Mouse (Mus musculus): ENCODE measurements around the gene Hmox1. TPM values are rescaled to one million over a fixed set of nuclear protein-coding genes. Genes with fewer than 3 reads are reported as not detected.
A peak's percentile ranks its signal among the peaks of the same experiment; 100 is the strongest.

Gene Hmox1
- polyA plus RNA-seq, 1 experiment from 2014 or later: 11.9 TPM

DNA sequence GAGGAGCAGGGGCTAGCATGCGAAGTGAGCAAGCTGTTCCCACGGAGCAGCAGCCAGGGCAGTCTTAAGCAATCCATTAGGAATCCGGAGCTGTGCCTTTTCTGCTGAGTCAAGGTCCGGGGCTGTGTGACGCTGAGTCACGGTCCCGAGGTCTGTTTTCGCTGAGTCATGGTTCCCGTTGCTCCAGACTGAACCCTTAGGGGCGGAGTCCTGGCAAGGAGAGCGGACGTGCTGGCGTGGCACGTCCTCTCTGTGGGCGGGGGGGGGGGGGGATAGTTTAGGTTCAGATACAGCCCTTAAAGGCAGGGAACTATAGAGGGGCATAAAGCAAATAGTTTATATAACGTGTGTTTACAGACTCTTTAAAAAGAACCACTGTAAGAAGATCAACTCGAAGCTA is 9.6 kb upstream of the Hmox1 start:
- Histone ChIP-seq H3K27ac (replicated peaks; ENCODE audit: low read depth, low read length) (no peak overlapping the region), H3K4me2 (ENCODE audit: low read depth, severe bottlenecking) (peak overlapping the region; percentile 33), H3K4me3 (ENCODE audit: low read depth, low read length) (peak overlapping the region; percentile 16; the same call in 1 of the 2 replicates), H3K36me3 (ENCODE audit: control insufficient read depth, insufficient read depth, low read length) (no peaks in the 10 kb centered on the region), H3K9ac (ENCODE audit: low read length) (no peak overlapping the region; the same call in 1 of the 2 replicates), H3K4me1 (ENCODE audit: control insufficient read depth, insufficient read depth, low read length) (no peaks in the 10 kb centered on the region), H3K27me3 (ENCODE audit: control insufficient read depth, insufficient read depth, low read length) (no peaks in the 10 kb centered on the region), H3K9me3 (ENCODE audit: control insufficient read depth, low read length) (no peaks in the 10 kb centered on the region)
- 6% methylated on average over 16 of the region's 17 CpGs for WGBS
- peak; percentile 91 for ATAC-seq (ENCODE audit: insufficient number of reproducible peaks, low FRiP score, low TSS enrichment, low read depth)
- peak; percentile 91 for DNase-seq (ENCODE audit: low spot score)

DNA sequence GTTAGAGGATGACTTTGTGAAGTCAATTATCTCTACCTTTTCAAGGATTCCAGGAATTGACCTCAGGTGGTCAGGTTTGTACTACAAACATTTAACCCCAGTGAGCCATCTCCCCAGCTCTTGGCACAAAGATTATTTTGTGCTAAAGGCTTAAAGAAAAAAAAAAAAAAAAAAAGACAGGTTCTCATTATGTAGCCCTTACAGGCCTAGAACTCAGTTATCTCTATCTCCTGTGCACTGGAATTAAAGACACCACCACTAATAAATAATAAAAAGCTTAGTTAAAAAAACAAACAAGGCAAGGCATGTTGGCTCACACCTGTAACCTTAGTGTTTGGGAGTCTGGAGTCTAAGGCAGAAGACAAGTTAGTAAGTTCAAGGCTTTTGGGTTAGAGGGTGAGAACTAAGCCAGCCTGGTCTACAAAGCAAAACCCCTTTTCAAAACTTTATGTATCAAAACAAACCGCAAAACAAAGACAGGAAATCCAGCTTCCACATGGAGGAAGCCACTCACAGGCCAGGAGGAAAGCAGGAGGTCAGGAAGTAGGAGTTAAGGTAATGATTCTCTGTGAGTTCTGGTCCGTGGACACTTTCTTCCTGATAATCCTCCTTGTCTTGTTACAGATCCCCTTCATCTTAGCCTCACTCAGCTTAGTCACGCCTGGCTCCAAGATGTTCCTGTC is 8.9 kb upstream of the Hmox1 start:
- Histone ChIP-seq H3K27me3 (ENCODE audit: control insufficient read depth, insufficient read depth, low read length) (no peaks in the 10 kb centered on the region), H3K9me3 (ENCODE audit: control insufficient read depth, low read length) (no peaks in the 10 kb centered on the region), H3K9ac (ENCODE audit: low read length) (no peak overlapping the region), H3K36me3 (ENCODE audit: control insufficient read depth, insufficient read depth, low read length) (no peaks in the 10 kb centered on the region), H3K27ac (replicated peaks; ENCODE audit: low read depth, low read length) (no peak overlapping the region), H3K4me3 (ENCODE audit: low read depth, low read length) (no peak overlapping the region), H3K4me2 (ENCODE audit: low read depth, severe bottlenecking) (no peak overlapping the region), H3K4me1 (ENCODE audit: control insufficient read depth, insufficient read depth, low read length) (peaks cover 4% of the 10 kb centered on the region; the same call in 1 of the 2 replicates)
- DNase-seq (ENCODE audit: low spot score): no peak
- ATAC-seq (ENCODE audit: insufficient number of reproducible peaks, low FRiP score, low TSS enrichment, low read depth): no peak
- WGBS: 73% methylated on average over 3 of the region's 3 CpGs

DNA sequence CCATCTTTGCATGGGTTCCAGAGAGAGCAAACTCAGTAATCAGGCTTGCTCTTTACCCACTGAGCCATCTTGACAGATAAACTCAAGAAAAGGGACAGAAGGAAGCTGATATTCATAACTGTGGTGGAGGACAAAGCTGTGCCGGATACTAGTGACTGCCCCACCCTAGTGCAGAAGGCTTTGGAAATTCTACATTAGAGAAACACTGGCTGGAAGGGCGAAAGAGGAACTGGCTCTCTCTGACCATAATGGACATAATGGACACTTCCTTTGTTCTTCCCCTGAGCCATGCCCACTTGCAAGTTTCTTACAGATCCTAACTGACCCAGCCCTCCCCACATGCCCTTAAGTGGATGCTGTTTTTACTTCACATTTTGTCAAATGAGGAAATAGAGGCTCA is 7.4 kb upstream of the Hmox1 start:
- 88% methylated on average over 2 of the region's 2 CpGs for WGBS
- DNase-seq (ENCODE audit: low spot score) (no peak), ATAC-seq (ENCODE audit: insufficient number of reproducible peaks, low FRiP score, low TSS enrichment, low read depth) (no peak)
- Histone ChIP-seq H3K27ac (replicated peaks; ENCODE audit: low read depth, low read length) (no peak overlapping the region), H3K4me2 (ENCODE audit: low read depth, severe bottlenecking) (no peak overlapping the region), H3K9ac (ENCODE audit: low read length) (no peak overlapping the region), H3K4me1 (ENCODE audit: control insufficient read depth, insufficient read depth, low read length) (peaks cover 4% of the 10 kb centered on the region; the same call in 1 of the 2 replicates), H3K4me3 (ENCODE audit: low read depth, low read length) (no peak overlapping the region), H3K36me3 (ENCODE audit: control insufficient read depth, insufficient read depth, low read length) (no peaks in the 10 kb centered on the region), H3K27me3 (ENCODE audit: control insufficient read depth, insufficient read depth, low read length) (no peaks in the 10 kb centered on the region), H3K9me3 (ENCODE audit: control insufficient read depth, low read length) (no peaks in the 10 kb centered on the region)

DNA sequence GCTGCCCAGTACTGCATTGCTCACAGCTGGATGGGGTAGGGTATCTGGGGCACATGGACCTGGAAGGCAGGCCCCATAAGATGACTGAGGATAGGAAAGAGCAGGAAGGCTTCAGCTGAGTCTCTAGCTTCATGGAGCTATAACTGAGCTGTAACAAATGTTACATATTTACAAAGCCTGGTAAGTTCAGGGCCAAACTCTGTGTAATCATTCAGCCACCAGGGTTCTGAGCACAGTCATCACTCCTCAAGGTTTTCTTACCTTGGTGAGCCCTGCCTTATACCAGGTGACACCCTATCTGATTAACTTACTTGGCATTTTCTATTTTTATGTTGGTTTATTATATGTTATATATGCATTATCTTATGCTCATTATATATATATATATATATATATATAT is 6.3 kb upstream of the Hmox1 start:
- Histone ChIP-seq H3K27ac (replicated peaks; ENCODE audit: low read depth, low read length) (no peak overlapping the region), H3K4me2 (ENCODE audit: low read depth, severe bottlenecking) (no peak overlapping the region), H3K36me3 (ENCODE audit: control insufficient read depth, insufficient read depth, low read length) (no peaks in the 10 kb centered on the region), H3K4me1 (ENCODE audit: control insufficient read depth, insufficient read depth, low read length) (peaks cover 4% of the 10 kb centered on the region; the same call in 1 of the 2 replicates), H3K9me3 (ENCODE audit: control insufficient read depth, low read length) (no peaks in the 10 kb centered on the region), H3K4me3 (ENCODE audit: low read depth, low read length) (no peak overlapping the region), H3K27me3 (ENCODE audit: control insufficient read depth, insufficient read depth, low read length) (no peaks in the 10 kb centered on the region), H3K9ac (ENCODE audit: low read length) (no peak overlapping the region)
- ATAC-seq (ENCODE audit: insufficient number of reproducible peaks, low FRiP score, low TSS enrichment, low read depth): no peak
- DNase-seq (ENCODE audit: low spot score): no peak

DNA sequence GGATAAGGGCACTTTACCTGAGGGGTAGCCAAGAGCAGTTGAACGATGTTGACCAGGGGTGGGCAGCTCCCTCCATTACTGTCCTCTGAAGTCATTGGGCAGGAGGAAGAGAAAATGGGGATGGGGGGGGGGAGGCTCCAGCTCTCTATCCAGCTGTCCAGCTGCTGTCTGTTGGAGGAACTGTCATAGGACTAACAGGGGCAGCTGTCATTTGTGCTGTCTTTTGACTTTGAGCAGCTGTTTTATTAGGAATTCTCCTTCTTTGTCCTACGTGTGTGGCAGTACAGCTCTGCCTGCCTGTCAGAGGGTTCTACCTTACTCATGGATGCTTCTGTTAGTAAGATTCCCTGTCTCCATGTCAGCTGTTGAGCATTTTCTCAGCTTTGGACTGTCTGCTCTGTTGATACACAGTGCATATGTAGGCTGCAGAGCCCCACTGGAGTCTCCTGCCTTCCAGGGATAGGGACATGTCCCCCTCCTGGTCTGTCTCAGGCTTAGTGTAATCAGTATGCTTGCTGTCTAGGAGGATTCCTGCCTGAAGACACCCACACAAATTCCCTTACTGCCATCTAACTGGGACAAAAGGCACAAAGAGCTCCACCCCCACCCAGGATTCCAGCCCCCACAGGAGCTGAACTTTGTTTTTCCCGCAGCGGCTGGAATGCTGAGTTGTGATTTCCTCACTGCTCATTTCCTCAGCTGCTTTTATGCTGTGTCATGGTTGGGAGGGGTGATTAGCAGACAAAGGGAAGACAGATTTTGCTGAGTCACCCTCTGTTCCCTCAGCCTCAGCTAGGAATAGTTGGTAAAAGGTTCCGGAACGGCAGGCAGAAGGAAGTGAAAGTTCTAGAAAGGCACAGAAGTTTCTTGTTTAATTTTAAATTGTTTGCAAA is 4.2 kb upstream of the Hmox1 start:
- WGBS: 44% methylated on average over 6 of the region's 6 CpGs
- H3K27ac ChIP-seq (replicated peaks; ENCODE audit: low read depth, low read length): no peak overlapping the region
- H3K4me3 ChIP-seq (ENCODE audit: low read depth, low read length): no peak overlapping the region
- 0 out of 2 replicates have a peak, but pooled peaks have one; percentile 14 for ATAC-seq (ENCODE audit: insufficient number of reproducible peaks, low FRiP score, low TSS enrichment, low read depth)
- H3K36me3 ChIP-seq (ENCODE audit: control insufficient read depth, insufficient read depth, low read length): no peaks in the 10 kb centered on the region
- H3K4me1 ChIP-seq (ENCODE audit: control insufficient read depth, insufficient read depth, low read length): peaks cover 4% of the 10 kb centered on the region; the same call in 1 of the 2 replicates
- H3K9ac ChIP-seq (ENCODE audit: low read length): no peak overlapping the region
- no peak overlapping the region for H3K4me2 ChIP-seq (ENCODE audit: low read depth, severe bottlenecking)
- peak; percentile 71 for DNase-seq (ENCODE audit: low spot score)
- H3K27me3 ChIP-seq (ENCODE audit: control insufficient read depth, insufficient read depth, low read length): no peaks in the 10 kb centered on the region
- no peaks in the 10 kb centered on the region for H3K9me3 ChIP-seq (ENCODE audit: control insufficient read depth, low read length)

DNA sequence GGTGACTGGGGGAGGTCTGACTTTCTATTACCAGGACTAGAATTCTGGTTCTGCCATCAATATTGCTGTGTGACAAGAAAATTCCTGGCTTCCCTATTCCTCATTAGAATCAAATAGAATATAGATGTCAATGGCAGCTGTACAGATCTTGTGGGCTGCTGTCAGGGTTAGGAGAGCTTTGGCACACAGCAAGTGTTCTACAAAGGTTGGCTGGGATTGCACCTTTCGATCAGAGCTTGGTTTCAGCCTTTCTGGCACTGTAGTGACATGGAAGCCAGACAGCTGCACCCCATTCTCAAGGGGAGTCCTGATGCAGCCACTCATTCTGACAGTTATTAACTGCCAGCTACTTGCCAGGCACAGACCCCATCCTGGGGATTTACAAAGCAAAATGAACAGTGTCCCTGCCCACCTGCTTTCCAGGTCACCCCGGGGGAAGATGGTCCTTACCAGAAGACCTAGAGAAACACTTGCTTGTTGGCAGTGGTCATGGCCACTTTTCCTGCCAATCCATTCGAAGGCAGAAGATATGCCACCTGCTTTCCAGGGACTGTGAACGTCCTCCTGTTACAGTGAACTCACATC is 2.5 kb upstream of the Hmox1 start:
- no peak for ATAC-seq (ENCODE audit: insufficient number of reproducible peaks, low FRiP score, low TSS enrichment, low read depth)
- Histone ChIP-seq H3K27me3 (ENCODE audit: control insufficient read depth, insufficient read depth, low read length) (no peaks in the 10 kb centered on the region), H3K27ac (replicated peaks; ENCODE audit: low read depth, low read length) (no peak overlapping the region), H3K9ac (ENCODE audit: low read length) (no peak overlapping the region), H3K9me3 (ENCODE audit: control insufficient read depth, low read length) (no peaks in the 10 kb centered on the region), H3K4me2 (ENCODE audit: low read depth, severe bottlenecking) (no peak overlapping the region), H3K36me3 (ENCODE audit: control insufficient read depth, insufficient read depth, low read length) (no peaks in the 10 kb centered on the region), H3K4me3 (ENCODE audit: low read depth, low read length) (no peak overlapping the region), H3K4me1 (ENCODE audit: control insufficient read depth, insufficient read depth, low read length) (peaks cover 4% of the 10 kb centered on the region; the same call in 1 of the 2 replicates)
- DNase-seq (ENCODE audit: low spot score): no peak
- 82% methylated on average over 4 of the region's 4 CpGs for WGBS

DNA sequence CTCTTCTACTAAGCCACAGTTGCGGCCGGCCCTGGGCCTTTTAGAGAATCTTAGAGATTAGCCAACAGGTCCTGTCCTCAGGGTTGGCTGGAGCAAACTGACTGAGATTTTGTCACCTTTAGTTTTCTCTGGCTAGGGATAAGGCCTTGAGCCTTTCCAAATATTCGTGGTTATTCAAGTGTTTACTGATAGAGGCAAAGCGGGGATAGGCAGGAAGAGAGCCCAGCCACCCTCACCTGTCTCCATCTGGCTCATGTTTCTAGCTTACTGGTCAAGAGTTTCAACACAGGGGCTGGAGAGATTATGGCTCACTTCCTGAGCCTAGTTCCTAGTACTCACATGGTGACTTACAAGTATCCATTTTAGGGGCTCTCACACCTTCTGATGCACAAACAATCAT is 9.5 kb downstream of the Hmox1 start:
- no peak overlapping the region for H3K4me3 ChIP-seq (ENCODE audit: low read depth, low read length)
- H3K4me2 ChIP-seq (ENCODE audit: low read depth, severe bottlenecking): no peak overlapping the region
- WGBS: 87% methylated on average over 4 of the region's 4 CpGs
- no peaks in the 10 kb centered on the region for H3K36me3 ChIP-seq (ENCODE audit: control insufficient read depth, insufficient read depth, low read length)
- no peak overlapping the region for H3K27ac ChIP-seq (replicated peaks; ENCODE audit: low read depth, low read length)
- DNase-seq (ENCODE audit: low spot score): no peak
- no peak for ATAC-seq (ENCODE audit: insufficient number of reproducible peaks, low FRiP score, low TSS enrichment, low read depth)
- no peak overlapping the region for H3K9ac ChIP-seq (ENCODE audit: low read length)
- no peaks in the 10 kb centered on the region for H3K27me3 ChIP-seq (ENCODE audit: control insufficient read depth, insufficient read depth, low read length)
- H3K4me1 ChIP-seq (ENCODE audit: control insufficient read depth, insufficient read depth, low read length): no peaks in the 10 kb centered on the region
- no peaks in the 10 kb centered on the region for H3K9me3 ChIP-seq (ENCODE audit: control insufficient read depth, low read length)

DNA sequence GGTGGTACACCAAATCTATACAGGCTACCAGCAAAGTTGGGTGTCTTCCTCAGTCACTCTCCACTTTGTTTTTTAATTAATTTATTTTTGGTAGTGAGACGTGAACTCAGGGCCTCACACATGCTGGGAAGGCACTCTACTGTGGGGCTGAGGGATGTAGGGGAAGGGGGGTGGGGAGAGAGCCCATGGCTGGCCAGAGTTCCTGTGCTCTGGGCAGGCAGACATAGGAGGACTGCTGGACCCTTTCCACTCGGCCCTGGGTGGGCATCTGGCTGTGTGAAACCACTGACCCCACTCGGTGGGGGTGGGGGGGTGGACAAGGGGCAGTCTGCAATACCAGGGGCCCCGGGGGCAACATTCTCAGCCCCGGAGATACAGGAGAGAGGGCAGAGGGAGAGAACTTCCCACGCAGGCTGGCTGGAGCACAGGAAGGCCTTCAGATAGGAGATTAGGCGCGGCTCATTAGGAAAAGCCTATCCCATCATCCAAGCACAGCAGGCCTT is 10.0 kb downstream of the Hmox1 start:
- Histone ChIP-seq H3K9ac (ENCODE audit: low read length) (no peak overlapping the region), H3K36me3 (ENCODE audit: control insufficient read depth, insufficient read depth, low read length) (no peaks in the 10 kb centered on the region), H3K27me3 (ENCODE audit: control insufficient read depth, insufficient read depth, low read length) (no peaks in the 10 kb centered on the region), H3K4me2 (ENCODE audit: low read depth, severe bottlenecking) (no peak overlapping the region), H3K4me1 (ENCODE audit: control insufficient read depth, insufficient read depth, low read length) (no peaks in the 10 kb centered on the region), H3K9me3 (ENCODE audit: control insufficient read depth, low read length) (no peaks in the 10 kb centered on the region), H3K4me3 (ENCODE audit: low read depth, low read length) (no peak overlapping the region), H3K27ac (replicated peaks; ENCODE audit: low read depth, low read length) (no peak overlapping the region)
- DNase-seq (ENCODE audit: low spot score): no peak
- ATAC-seq (ENCODE audit: insufficient number of reproducible peaks, low FRiP score, low TSS enrichment, low read depth): no peak
- 58% methylated on average over 8 of the region's 8 CpGs for WGBS
